Mouse (Mus musculus) cerebellum, postnatal 25 days (tissue): ENCODE measurements around the gene Olfr1033.
"Not testable (repeated sequence)": the region's sequence is repeated elsewhere in the genome, so short reads cannot be mapped to it uniquely, and the experiment has no call there.

ENCODE experiments used
- DNase-seq, 2 experiments: peaks; one replicate each; pipeline ENCODE4 v3.0.0; 2021; ENCODE audit warnings: mixed read lengths in 2 of 2

Olfr1033 gene

DNA sequence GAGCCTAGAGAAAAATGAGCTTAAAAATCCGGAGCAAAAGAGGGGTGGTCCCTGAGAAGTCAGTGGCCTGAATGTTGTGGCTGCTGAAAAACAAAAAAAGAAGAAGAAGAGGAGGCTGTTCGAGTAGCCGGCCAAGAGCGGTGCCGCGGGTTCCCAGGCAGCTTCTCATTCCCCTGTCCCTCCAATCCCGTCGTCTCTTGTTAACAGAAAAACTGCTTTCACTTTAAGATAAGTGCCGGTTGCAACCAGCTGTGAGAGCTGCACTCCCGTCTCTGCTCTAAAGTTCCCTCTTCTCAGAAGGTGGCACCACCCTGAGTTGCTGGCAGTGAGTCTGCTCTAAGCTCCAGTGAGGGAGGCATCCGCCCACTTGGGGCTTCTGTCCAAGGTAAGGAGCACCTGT is at the start of gene Olfr1033:
Gene Olfr1033 (plus strand): TSS at position 228 of the 400 bp plus-strand sequence.
- DNase-seq: not testable (repeated sequence)

DNA sequence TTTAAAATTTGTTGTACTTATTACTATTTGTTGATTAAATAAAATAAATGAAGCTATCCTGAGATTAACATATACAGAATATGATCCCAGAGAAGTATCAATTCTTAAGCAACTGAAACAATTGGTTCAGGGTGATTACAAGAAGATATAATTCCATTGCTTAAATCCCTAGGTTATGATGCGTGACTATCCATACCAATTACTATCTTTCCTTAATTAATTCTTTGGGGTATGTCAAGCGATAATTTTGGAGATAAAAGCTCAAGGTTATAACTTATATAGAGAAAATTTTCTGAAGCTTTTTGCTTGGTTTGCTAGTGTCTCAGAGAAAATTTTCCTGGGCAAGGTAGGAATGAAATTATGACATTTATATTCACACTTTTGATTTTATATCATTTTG is 46.8 kb upstream of the Olfr1033 start, which contains the start of gene Olfr1029:
Gene Olfr1029 (plus strand): TSS at position 301 of the 400 bp plus-strand sequence.
- no peak for DNase-seq

DNA sequence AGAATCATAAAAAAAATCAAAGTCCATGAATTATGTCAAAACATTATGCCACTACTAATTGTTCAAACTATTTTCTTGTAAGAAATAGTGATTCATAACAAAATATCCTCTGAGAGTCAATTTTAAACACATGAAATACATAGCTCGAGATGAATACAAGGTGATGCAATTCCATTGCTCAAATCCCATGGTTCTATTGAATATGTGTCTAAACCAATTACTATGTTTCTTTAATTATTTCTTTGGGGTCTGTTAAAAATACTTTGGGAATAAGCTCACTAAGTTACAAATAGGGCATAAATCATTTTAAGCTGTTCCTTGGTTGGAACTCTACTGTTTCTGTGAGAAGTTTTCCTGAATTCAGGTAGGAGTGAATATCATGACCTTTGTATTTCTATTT is 41.5 kb upstream of the Olfr1033 start, which contains the start of gene Olfr1030:
Gene Olfr1030 (plus strand): TSS at position 301 of the 400 bp plus-strand sequence.
- no peak for DNase-seq

DNA sequence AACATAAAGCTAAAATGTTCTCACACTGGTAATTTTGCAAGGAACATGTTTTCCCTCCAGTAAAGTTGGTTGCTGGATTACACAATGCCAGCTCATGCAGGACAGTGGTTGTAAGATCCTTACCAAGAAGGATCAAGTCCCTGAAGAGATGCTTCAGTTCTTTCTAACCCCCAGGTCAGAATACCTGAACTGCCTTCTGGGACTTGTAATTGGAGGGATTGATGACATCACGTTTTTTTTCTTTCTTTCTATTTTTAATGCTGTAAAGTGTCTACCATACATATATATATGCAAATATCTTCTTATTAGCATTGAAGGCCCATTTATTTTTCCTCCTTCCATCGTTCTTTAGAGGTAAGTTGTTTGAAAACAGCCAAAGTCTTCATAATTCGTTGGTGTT is 30.4 kb upstream of the Olfr1033 start, which contains the start of gene Olfr1031:
Gene Olfr1031 (plus strand): TSS at position 301 of the 400 bp plus-strand sequence.
- no peak for DNase-seq

DNA sequence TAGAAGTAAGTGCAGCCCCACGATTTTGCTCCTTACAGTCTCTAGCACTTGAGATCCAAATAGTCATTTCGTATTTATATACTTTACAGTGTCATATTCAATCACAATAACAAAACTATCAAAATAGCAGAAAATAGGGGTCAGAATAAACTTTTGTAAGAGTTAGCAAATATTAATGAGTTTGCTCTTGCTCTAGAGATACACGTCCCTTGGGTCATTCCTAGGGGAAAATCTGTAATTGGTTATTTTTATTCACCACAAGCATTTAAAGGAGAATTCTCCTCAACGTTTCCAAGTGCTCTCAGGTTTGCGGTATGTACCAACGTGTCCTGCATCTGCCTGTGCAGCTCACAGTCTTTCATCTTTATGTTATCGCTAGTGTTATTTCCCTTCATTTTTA is 15.2 kb upstream of the Olfr1033 start, which contains the start of gene Olfr1032:
Gene Olfr1032 (plus strand): TSS at position 301 of the 400 bp plus-strand sequence.
- DNase-seq: no peak

DNA sequence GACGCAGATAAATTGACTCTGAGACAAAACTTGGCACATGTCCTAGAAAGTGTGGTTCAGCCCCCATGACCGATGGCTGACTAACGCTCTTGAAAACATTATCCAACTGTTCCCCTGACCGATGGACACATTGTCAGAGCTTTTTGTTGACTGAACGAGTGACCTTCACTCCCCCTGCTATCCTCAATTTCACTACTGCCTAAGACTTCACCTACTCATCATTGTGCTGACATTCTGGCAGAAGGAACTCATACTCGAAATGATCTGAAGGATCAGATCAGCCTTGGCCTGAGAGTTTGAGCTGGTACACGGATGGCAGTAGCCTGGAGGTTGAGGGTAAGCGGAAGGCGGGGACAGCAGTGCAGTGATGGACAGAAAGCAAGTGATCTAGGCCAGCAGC is 1.1 kb downstream of the Olfr1033 start:
- DNase-seq: not testable (repeated sequence)

DNA sequence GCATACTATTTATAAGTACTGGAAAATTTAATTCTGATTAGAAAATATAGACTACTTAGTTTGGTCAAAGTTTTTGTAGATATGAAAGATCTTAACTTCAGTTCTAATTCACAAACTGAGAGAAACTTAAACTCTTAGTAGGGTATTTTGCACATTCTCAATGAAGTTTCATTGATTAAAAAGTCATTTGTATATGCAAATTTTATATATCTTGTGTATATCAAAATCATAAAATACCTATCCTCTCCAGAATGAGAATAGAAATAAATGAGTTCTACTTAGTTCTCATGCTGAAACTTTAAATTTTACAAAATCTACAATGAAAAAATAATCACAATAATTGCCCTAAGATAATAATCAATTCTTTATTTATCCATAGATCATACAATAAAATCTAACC is 25.1 kb downstream of the Olfr1033 start, which contains the start of gene Olfr1034:
Gene Olfr1034 (plus strand): TSS at position 301 of the 400 bp plus-strand sequence.
- DNase-seq: no peak

DNA sequence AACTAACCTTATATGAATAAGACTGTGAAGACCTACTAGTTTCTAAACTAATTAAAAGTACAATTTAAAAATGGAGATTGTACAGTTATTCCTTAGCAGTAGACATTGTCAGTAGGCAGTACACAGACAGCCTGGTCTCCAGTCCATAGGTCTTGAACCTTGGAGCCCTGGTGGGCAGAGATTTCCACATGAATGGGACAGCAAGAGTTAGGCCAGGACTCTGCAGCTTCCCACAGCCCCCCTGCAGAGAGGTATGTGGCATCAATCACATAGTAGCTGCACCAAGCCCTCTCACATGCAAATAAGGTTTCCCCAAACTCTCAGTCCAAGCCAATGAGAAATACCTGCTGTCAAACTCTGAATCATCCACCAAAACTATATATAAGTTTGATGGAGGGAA is 30.3 kb downstream of the Olfr1033 start:
- DNase-seq: not testable (repeated sequence)

DNA sequence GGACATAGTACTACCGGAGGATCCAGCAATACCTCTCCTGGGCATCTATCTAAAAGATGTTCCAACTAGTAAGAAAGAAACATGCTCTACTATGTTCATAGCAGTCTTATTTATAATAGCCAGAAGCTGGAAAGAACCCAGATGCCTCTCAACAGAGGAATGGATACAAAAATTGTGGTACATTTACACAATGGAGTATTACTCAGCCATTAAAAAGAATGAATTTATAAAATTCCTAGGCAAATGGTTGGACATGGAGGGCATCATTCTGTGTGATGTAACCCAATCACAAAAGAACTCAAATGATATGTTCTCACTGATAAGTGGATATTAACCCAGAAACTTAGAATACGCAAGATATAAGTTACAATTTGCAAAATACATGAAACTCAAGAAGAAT is 43.3 kb downstream of the Olfr1033 start:
- not testable (repeated sequence) for DNase-seq

DNA sequence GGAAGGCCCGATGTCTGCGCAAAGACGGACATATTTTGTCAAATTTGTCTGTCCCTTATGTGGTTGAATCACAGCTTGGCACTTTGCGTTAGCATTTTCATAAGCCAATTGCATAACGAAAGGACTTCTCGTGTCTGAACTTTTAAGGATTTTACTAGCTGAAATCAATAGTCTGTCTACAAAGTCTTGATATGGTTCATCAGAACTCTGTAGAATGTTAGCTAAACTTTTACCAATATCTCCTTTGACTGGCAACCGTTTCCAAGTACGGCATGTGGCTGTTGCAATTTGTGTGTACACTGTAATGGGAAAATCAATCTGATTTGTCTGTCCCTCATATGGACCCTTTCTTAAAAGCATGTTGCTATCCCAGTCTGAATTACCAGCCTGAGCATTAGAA is 49.8 kb downstream of the Olfr1033 start:
- no peak for DNase-seq

DNA sequence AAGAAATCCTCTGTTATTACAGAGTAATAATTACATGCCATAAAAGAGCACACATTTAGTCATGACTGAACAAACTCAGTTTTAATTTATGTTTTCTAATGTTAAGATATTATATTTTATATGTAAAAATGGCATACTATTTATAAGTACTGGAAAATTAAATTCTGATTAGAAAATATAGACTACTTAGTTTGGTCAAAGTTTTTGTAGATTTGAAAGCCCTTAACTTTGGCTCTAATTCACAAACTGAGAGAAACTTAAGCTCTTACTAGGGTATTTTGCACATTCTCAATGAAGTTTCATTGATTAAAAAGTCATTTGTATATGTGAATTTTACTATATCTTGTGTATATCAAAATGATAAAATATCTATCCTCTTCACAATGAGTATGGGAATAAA is 53.3 kb downstream of the Olfr1033 start, which contains the start of gene Olfr1036:
Gene Olfr1036 (plus strand): TSS at position 301 of the 400 bp plus-strand sequence.
- DNase-seq: not testable (repeated sequence)

DNA sequence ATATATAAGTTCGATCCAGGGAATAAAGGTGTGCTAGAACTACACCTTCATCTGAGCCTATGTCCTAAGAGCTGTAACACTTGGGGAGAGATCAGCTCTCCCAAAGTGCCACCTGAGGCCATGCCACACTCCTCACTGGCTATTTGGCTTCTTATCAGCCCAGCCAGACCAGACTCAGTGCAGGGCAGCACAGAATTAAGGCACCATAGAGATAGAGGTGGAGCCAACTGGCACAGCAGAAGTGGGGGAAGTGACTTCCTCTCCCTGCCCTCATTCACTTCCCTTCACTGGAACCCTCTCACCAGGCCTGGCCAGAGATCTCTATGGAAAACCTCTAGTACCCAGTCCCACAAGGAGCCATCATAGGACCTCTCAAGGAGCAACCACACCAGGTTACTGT is 60.0 kb downstream of the Olfr1033 start:
- not testable (repeated sequence) for DNase-seq

DNA sequence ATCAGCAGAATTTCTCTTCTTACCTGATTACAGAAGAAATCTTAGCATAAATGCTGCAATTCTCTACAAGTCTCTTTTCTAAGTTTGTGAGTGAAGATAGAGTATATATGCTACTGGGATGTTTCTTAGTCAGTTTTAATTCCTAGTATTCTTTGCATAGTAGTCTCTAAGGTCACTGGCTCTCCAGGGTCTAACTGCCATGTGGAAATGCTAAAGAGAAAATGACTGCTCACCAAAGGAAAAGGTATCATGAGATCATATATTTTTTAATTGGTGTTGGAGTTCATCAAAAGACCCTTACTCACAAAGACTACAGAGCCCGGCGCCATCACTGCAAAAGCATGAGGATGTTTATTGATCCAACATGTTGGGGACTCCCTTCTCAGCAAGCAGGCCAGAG is 66.9 kb downstream of the Olfr1033 start, which contains the start of gene Olfr1037:
Gene Olfr1037 (minus strand): TSS at position 101 of the 400 bp plus-strand sequence.
- no peak for DNase-seq
